Mouse (Mus musculus) monocyte, adult 5-6 weeks (primary cell): ENCODE data around the gene Slc35g1. TPM values are rescaled to one million over a fixed set of nuclear protein-coding genes. Genes with fewer than 3 reads are reported as not detected.
"Not testable (repeated sequence)": the region's sequence is repeated elsewhere in the genome, so short reads cannot be mapped to it uniquely, and the experiment has no call there.

Experiments
- ATAC-seq: fragments of 153-309, 156-312 bp; replicated peaks from 2 replicates; pipeline ENCODE4 v1.8.0; 2017; ENCODE audit warnings: mild to moderate bottlenecking; ENCODE audit not compliant: low TSS enrichment, insufficient number of reproducible peaks, severe bottlenecking, poor library complexity, low FRiP score
- total RNA-seq: library from RNA; stranded (forward); fragments of 200-1000, 200-491, 200-594 nt; gene quantifications from 3 replicates; pipeline ENCODE4 v1.2.3, GENCODE M21; 2017

Slc35g1 gene
- total RNA-seq, 1 experiment from 2014 or later, result 2.3 TPM

GRCm38 (mm10) chr19:38383769-38384168 is 12.0 kb upstream of the Slc35g1 start:
- no peak for ATAC-seq

DNA sequence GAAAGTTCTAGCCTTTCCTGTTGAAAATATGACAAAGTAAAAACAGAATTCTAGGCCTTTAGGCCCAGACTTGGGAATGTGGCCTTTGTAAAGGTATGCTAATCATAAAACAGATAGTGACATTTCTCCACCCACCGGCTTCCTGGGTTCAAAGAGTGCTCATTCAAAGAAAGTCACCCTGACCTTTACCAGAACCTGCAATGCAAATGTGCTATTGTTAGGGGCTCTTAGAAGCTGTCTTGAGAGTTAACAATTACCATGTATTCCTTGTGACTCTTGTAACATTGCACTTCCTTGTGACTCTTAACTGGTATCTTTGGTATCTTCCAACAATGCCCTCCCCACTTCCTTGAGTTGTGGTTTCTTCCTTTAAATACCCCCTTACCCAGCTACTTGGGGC is 8.8 kb upstream of the Slc35g1 start:
- ATAC-seq, result not testable (repeated sequence)

- ATAC-seq, result no peak
Measured at GRCm38 (mm10) chr19:38387835-38388234, 7.9 kb upstream of the Slc35g1 start.

DNA sequence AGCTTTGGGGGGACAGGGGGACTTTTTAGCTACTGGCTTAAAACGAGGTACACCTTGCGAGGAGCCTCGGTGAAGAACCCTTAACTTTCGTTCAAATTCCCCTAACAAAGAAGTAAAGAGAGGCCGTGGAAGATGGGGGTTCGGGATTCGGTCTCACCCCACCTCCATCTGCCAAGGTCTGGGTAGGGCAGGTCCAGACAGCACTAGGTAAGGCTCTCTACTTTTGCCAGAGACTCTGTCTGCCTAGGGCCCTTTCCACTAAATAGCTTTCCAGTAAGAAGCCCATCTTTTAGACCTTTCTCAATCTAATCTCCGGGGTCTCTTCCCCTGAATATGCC is 822 bp downstream of the Slc35g1 start:
- ATAC-seq, result no peak

DNA sequence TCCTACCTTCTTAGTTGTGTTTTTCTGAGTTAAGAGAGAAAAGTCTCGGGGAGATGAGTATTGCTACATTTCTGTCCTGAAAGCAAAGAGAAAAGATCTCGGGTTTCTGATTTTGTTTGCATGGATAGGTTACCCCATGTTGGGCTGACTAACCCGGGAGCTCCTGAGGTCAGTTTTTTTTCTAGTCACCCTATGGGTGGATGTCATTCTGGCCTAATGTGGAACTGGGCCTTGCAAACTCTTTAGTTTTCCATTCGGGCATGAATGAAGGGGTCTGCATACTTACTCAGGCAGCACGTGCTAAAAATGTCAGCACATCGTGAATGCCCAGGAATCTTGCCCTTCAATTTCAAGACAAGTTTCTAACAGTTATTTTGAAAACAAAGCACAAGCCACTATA is 1.2 kb downstream of the Slc35g1 start:
- ATAC-seq, result no peak

DNA sequence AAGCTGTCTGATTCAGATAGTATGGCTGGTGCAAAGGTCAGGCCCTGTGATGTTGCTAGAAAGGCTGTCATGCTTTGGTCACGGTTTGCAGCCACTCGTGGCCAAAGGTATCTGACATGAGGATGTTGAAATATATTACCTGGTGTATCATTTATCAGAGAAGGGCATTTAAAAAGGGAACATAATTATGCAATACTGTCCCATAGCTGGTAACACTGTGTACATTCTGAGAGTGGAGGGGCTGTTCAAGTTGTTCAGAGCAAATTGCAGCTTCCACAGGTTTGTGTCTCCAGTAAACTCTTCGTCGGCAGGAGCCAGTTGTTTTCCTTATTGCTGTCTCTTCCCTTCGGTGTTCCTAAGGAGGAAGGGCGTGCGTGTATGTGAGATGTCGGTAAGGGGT is 3.2 kb downstream of the Slc35g1 start:
- no peak for ATAC-seq

DNA sequence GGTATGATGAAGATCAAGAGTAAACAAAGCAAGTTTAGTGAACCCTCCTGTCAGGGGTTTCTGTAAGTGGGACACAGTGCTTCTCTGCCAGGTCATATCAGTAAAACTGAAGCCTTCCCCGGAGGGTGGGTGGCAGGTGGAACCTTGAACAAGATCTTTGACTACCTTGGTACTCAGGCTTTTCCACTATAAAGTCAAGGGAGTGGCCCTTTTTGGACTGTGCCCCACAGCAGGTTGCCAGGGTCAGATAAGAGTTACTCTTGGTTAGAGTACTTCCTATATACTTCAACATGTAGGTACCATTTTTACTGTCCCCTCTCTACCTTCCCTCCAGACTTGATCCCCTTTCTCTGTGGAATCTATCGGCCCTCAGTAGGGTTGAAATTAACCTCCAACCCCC is 5.1 kb downstream of the Slc35g1 start:
- ATAC-seq, result no peak

DNA sequence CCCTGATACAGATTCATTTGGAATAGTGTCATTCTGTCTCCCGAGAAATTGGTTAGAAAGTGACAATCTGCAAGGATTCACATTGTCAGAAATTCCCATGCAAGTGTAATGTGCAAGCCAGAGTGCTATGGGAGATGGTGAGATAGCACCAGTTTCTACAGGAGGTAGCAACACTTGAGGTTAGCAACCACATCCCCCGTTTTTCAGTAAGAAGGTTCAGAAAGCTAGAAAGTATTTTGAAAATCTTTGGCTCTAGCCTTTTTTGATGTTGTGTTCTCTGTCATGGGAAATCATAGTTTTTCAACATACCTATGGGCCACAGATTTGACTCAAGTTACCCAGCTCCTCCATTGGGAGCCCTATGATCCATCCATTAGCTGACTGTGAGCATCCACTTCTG is 5.6 kb downstream of the Slc35g1 start:
- ATAC-seq, result no peak

DNA sequence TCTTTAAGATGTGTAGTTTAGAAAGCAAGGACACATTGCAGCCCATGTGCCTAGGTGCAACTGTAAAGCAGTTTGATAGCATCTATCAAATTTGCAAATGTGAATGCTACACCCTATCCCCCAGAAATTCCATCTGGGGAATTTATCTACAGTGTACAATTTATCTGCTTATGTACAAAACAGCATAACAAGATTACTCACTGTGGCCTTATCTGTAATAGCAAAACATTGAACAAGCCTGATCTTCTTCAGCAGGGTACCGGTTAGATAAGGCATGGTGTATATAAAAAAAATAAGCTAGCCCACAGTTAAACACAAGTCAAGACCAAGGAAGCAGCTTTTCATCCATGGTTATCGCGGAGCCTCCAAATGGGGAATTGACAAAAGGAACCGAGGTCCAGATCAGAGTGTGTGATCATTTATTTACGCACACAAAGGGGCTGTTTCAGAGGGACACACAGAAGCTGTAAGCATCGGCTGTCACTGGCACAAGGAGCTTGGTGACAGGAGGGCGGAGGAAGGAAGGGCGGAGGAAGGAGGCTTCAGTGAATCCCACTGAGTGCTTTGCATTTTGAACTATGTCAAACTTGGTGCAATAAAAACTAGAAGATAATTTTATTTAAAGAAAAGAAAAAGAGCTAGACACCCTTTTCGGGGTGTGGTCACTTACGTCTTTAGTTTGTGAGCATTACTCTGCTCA is 14.7 kb downstream of the Slc35g1 start:
- no peak for ATAC-seq

DNA sequence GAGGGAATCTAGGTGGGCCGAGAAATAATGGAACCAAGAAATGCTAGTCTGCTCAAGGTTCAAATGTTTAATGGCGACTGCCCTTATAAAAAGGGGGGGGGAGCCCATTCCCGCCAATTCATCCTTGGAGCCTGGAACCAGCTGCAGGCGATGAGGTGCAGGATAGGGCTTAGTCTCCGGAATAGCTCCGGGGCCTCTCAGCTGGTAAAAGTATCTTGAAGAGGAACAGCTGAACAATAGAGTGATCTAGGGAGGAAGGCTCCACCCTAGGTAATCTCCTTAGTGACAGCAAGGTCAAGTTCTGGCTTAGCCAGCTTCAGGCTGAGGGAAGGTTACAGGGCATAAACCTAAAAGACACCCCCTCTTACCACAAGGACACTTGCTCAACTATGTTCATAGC is 18.1 kb downstream of the Slc35g1 start:
- no peak for ATAC-seq

DNA sequence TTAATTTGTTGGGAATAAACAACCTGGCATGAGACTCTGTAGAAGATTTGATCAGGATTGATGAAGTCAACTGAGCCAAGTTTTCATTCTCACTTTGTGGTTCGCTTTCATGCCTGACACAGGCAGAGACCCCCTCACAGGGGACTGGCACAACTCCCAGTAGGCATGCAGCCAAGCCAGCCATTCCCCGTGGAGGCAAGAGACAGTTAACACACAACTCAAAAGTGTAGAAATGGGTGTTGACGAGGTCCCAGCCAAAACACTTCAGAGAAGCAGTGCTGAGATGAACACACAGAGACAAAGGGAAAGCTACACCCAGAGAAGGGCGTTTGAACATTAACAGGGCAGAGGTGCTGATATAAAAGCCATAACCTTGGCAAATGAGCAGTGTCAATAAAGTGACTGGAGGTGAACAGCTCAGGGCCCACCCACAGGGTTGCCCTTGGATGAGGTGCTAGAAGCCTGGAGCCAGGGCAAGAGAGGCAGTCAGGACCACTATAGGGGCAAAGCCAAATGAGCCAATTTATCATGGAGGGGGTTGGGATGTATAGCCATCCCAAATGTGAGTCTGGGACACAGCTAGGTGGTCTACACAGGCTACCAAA is 23.1 kb downstream of the Slc35g1 start:
- no peak for ATAC-seq

- ATAC-seq, result no peak
Measured at GRCm38 (mm10) chr19:38420751-38421295, 25.0 kb downstream of the Slc35g1 start.

- no peak for ATAC-seq
Measured at GRCm38 (mm10) chr19:38421436-38421835, 25.7 kb downstream of the Slc35g1 start.

- no peak for ATAC-seq
Measured at GRCm38 (mm10) chr19:38422926-38423325, 27.1 kb downstream of the Slc35g1 start.

- no peak for ATAC-seq
Measured at GRCm38 (mm10) chr19:38423884-38424283, 28.1 kb downstream of the Slc35g1 start.

- no peak for ATAC-seq
Measured at GRCm38 (mm10) chr19:38424581-38424980, 28.8 kb downstream of the Slc35g1 start.

DNA sequence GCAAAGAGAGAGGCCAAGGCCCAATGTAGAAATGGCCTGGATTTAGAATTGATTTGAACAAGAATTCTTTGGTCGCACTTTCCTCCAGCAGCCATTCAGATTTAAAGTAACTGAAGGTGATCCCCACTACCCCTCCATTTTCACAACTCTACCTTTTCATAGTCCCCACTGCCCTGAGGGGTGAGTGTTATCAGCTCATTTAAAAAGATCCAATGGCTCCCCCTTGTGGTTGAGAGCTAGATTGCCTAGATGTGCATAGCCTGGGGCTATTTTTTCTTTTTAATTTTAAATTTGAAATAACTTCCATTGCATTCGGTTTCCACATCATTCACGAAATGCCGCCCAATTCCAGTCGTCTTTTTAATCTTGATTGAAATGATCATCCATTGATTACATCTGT is 33.5 kb downstream of the Slc35g1 start:
- ATAC-seq, result no peak

- no peak for ATAC-seq
Measured at GRCm38 (mm10) chr19:38430475-38430874, 34.7 kb downstream of the Slc35g1 start.

DNA sequence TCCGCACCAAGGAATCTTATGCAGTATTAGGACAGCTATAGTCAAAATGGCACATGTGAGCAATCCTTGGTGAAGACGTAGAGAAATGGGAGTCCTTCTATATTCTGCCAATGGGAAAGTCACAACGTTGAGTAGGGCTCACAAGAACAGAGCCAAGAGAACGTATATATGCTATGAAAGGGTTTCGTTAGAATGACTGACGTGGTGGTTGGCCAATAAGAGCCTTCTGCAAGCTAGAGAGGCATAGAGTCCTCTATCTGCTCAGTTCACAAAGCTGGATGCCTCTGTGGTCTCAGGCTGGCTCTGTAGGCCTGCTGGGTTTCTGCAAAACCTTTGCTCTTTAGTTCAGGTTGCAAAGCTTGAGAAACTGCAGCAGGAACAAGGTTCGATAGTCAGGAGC is 35.5 kb downstream of the Slc35g1 start:
- ATAC-seq, result no peak

- no peak for ATAC-seq
Measured at GRCm38 (mm10) chr19:38432021-38432420, 36.2 kb downstream of the Slc35g1 start.
